Mouse (Mus musculus) spleen, postnatal 10 days (tissue): ENCODE results near the gene Tuba1c.

Experiments
- DNase-seq, 2 experiments: peaks; one replicate each; pipeline ENCODE4 v3.0.0; 2021 to 2022; ENCODE audit warnings: low spot score in 2 of 2

Gene Tuba1c

GRCm38 (mm10) chr15:99029619-99030584 lies at the start of gene Tuba1c:
Gene Tuba1c, plus strand, starts transcription at chr15:99029891.
- peak; percentile 95 to 96 for DNase-seq

- DNase-seq = no peak
Observed at GRCm38 (mm10) chr15:98980012-98980614, 49.6 kb upstream of the Tuba1c start.

DNA sequence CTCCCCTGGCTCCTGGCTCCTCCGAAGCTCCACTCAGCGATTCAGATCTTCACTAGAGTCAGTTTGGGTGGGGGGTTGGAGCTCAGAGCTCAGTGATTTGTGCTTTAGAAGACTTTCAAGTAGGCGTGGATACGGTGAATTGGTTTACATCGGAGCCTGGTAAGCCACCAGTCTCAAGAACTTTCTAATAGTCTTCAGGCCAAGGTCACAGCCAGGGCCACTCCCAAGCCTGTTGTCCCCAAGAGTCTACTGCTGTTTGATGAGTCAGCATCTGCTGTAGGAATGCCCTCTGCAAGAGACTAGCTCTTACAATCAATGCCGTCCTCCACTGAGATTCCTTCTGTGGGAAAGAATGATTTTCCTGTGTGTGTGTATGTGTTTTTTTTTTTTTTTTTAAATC lies 47.6 kb upstream of the Tuba1c start:
- no peak for DNase-seq

DNA sequence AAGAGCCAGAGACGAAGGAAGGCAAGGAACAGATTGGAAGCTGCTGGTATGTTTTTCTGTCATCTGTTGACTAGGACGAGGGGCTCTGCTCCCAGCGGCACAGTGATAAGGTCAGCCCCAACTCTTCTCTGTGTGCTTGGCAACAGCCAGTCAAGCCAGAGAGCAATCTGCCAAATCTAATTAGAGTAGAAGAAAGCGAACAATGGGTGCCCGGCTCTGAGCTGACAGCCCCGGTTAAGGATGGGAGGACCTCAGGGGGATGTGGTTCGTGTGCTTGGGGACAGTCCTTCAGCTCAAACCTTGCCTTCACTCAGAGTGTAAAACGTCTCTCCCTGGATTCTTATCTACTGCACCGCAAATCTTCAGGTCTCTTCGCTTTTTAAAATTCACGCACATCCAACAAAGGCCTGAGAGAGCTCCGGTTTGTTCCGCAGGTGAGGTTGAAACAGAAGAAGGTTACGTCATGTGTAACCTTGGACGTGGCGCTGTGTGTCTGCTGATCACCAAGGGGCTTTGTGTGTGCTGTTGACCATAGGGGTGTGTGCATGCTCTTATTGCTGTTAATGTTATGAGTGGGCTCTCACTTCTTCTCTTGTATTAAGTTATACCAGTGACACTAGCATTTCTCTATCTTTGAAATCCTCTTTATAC lies 46.1 kb upstream of the Tuba1c start:
- DNase-seq = no peak

DNA sequence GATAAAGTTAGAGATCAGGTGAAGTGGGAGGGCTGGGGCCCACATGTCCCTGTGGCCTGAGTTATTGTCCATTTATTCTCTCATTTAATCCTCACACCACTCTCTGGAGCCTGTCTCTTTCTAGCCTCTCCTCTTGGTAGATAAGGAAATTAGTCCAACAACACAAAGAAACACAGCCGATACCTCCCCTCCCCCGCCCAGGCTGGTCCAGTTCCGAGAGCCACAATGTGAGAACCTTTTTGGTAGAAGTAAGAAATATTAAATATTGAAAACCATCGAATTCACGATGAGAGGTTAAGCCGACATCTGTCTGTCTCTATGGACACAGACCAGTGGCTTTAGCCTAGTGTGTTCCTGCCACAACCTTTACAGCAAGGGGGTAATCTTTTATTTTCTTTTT lies 45.0 kb upstream of the Tuba1c start:
- DNase-seq = peak in 1 of 2 experiments; percentile 24

GRCm38 (mm10) chr15:98985240-98985981 lies 44.3 kb upstream of the Tuba1c start:
- peak; percentile 73 to 80 for DNase-seq

DNA sequence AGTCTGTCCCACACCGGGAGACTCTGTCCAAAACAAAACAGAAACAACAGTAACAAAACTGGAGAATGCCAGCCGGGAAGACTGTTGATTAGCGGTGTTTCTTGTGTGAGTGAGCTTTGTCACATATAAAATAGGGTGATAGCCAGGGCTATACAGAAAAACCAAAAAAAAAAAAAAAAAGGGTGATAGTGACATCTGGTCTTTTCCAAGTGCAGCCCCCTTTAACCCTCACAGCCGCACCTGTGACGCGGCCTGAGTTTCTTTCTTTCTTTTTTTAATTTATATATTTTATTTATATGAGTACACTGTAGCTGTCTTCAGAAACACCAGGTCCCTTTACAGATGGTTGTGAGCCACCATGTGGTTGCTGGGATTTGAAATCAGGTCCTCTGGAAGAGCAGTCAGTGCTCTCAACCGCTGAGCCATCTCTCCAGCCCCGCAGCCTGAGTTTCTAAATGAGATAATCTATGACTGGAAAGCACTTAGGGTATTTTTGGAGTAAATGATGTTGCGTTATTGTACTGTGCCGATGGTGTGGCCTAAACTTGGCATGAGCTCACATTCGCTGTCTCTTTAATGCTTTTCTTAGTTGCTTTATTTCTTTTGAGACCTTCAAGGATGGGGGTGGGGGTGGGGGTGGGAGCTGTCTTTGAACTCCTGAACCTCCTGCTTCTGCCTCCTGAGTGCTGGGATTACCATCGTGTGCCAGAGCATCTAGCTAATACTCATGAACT lies 43.5 kb upstream of the Tuba1c start:
- no peak for DNase-seq

DNA sequence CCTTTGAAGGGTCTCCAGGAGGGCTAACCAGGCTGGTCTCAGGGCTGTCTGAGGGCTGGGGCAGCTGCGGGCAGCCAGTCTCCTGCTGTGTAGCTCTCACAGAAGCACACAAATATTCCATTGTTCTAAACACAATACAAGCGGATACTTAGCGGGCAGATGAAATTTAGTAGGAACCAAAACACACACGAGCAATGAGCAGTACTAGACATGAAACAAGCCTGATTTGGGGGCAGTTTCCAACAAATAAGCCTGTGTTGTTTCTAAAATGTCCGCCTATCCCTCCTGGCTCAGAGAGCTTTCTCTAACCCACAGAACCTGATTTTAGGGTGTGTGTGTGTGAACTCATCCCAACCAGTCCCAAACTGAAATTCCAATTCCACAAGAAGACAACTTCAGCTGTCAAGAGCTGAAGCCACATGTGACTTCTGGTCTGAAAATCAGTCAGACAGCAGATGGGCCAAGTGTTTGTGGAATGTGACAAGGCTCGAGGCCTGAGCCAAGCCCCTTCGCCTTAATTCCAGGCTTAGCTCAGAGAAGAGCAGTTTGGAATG lies 42.5 kb upstream of the Tuba1c start:
- DNase-seq = no peak

DNA sequence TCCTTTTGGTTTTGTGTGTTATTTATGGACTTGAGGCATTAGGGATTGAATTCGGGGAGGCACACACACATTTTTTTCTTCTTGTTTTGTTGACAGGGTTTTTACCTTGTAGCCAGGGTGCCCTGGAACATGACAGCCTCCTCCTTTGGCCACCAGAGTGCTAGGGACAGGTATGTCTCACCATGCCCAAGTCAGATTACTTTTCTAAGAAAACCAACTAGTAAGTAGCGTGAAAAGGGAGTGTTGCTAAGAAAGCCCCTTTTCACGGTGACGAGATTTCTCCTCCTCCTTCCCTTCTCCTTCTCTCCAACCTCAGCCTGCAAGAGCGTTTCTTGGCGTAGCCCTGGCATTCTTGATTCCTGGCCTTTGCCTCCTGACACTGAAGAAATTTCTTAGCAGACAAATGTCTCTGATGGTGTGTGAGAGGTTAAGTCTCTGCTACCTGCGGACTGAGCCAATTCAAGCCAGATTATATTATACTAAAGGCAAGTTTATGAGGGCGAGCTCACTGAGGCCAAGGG lies 42.0 kb upstream of the Tuba1c start:
- no peak for DNase-seq

- no peak for DNase-seq
Observed at GRCm38 (mm10) chr15:98988787-98989186, 40.9 kb upstream of the Tuba1c start.

- DNase-seq = no peak
Observed at GRCm38 (mm10) chr15:98989701-98990430, 39.8 kb upstream of the Tuba1c start.

DNA sequence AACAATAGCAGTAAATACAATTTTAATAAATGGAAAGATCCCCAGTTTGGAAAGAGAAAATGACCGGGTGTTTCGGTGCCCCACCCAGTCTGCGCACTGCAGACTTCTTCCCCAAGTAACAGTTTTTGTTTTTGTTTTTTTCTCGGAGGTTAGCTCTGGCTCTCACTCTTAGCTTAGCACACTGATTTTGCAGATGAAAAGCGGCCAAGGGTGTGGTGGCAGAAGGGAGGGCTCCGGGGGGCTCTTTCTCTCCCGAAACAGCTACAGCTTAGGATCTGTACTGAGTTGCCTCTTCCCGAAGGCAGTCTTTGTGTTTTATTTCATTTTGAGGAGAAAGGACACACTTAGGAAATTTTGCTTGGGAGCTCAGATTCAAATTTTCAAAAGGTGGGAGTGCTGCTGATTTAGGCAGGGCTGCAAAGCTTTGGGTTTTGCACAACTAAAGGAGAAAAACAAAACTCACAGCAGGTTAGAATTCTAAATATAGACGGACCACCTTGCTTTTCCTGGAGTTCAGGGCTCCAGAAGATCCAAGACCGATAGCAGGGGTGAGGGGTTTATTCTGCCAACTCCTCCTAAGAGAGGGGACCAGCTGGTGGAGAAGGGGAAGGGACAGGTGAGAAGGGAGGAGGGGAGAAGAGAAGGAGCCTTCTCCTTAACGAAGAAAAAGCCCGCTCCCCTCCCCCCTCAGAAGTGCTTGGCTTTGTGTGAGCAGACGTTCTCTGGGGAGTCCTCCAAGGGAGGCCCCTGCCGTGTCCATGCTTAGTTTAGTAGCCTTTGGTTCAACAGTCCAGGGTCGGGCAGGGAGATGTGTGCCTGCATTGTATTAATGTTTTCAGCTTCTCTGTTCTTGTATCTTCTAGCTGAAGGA lies 38.8 kb upstream of the Tuba1c start:
- DNase-seq = no peak

- DNase-seq = no peak
Observed at GRCm38 (mm10) chr15:98991540-98992050, 38.1 kb upstream of the Tuba1c start.

GRCm38 (mm10) chr15:98992086-98992912 lies 37.4 kb upstream of the Tuba1c start:
- DNase-seq = peak; percentile 31 to 54

DNA sequence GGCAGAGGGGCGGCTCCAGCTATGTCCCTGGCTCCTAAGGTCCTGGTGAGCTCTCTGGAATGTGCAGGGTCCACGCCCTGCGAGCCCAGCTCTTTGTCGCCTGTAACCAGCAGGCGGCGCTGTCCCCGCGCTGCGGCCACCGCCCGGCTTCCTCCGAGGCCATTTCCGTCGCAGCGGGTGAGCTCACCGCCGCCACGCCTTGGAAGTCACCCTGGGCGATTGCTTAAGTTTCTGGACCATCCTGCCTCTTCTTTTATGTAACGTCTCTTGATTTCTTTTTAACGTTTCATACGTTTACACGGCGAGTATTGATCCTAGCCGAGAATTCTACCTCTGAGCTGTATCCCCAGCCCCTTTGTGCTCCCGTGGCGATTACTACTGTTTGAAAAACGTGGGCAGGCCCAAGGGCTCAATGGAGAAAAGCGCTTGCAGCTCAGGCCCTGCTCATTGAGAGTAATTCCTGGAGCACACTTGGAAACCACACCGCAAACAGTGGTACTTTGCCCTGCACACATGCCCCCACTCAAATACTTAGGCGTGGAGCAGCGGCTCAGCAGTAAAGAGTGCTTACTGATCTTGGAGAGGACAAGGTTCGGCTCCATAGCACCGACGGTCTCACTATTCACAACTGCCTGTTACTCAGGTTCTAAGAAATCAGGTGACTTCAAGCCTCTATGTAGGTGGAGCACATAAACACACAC lies 36.4 kb upstream of the Tuba1c start:
- peak; percentile 95 for DNase-seq

DNA sequence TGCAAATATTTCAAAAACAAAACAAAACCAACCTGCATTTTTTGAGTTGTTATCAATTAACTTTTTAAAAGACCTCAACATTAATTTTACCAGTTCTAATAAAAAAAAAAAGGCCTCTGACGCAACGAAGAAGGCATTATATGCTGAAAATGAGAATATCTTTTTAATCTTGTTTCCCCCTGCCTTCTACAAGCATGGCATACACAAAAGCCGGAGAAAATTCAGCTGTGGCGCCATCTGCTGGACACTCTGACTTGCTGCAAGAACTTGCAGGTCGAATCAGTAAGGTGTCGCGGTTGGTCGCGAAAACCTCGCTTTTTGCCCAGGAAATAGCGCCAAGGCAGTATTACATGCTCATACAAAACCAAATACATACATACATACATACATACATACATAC lies 35.8 kb upstream of the Tuba1c start:
- DNase-seq = peak; percentile 81 to 92

DNA sequence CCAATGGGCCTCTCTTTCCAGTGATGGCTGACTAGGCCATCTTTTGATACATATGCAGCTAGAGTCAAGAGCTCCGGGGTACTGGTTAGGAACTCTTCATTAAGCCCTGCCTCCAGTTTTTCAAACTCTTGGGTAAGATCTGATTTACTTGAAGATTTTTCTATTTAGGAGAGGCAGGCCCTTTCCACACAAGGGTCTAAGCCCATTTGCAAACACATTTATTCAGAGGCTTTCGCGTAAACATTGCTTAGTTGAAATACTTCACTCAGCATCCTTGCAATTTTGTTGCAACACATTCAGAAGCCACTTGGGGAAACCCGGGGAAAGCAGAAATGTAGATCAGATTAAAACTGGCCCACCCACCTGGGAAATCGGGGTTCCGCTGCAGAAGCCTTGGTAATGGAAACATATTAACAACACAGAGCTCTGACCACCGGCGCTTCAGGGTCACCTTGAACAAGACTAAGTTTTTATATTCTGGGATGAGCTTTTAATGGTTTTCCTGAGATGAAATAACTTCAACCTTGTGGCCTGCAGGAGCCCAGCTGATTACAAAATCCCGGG lies 34.7 kb upstream of the Tuba1c start:
- no peak for DNase-seq
